In genomic region chr2:180499741-180500140, GRCm38 (mm10) we compare ENCODE assay signal across 8 mouse cellular contexts. TPM values are rescaled to one million over a fixed set of nuclear protein-coding genes. Genes with fewer than 3 reads are reported as not detected.
DNase-seq lines count a peak whose midpoint lies in the region; ATAC-seq and TF ChIP-seq lines count a peak whose summit lies in the region.

TSS of gene Ntsr1 (plus strand) at chr2:180499976.

- H3K4me2 ChIP-seq in hindbrain, embryonic 13.5 days = peak within 1 kb of the TSS; percentile 78
- 0 out of 2 replicates have a peak within 1 kb of the TSS, but pooled peaks have one; percentile 6 for H3K4me2 ChIP-seq in liver, postnatal 0 days (ENCODE audit: low read depth, low read length)

- H3K27ac ChIP-seq in embryonic facial prominence, embryonic 10.5 days (replicated peaks) = 0 out of 2 replicates have a peak within 1 kb of the TSS, but pooled peaks have one; percentile 30
- no peak within 1 kb of the TSS for H3K27ac ChIP-seq in hindbrain, embryonic 13.5 days
- no peak within 1 kb of the TSS for H3K27ac ChIP-seq in liver, postnatal 0 days (ENCODE audit: low read depth)
- H3K27ac ChIP-seq in thymus, adult 2 months (ENCODE audit: control insufficient read depth, insufficient read depth, low read length) = no peak within 1 kb of the TSS

- TF ChIP-seq CTCF in liver, postnatal 0 days (IDR thresholded peaks at IDR 0.05; ENCODE audit: low read depth) = no peak
- TF ChIP-seq CTCF in thymus, adult 2 months (IDR thresholded peaks at IDR 0.05; ENCODE audit: borderline replicate concordance, control insufficient read depth, extremely low read depth, insufficient read depth, low read length, poor library complexity) = no peak
- TF ChIP-seq CTCF in lung, adult 2 months (IDR thresholded peaks at IDR 0.05; ENCODE audit: insufficient read depth, low read length) = no peak

- no peak for TF ChIP-seq EP300 in liver, postnatal 0 days (IDR thresholded peaks at IDR 0.05; ENCODE audit: low read depth)

- H3K27me3 ChIP-seq in embryonic facial prominence, embryonic 10.5 days (replicated peaks; ENCODE audit: low read depth, poor library complexity, severe bottlenecking) = peaks cover 87% of the 10 kb centered on the region
- H3K27me3 ChIP-seq in hindbrain, embryonic 13.5 days = peaks cover 62% of the 10 kb centered on the region
- peaks cover 28% of the 10 kb centered on the region for H3K27me3 ChIP-seq in liver, postnatal 0 days (ENCODE audit: insufficient read depth, low read length)
- no peaks in the 10 kb centered on the region; the same call in 1 of the 2 replicates for H3K27me3 ChIP-seq in thymus, adult 2 months (ENCODE audit: control insufficient read depth, insufficient read depth, low read length)

- H3K4me1 ChIP-seq in embryonic facial prominence, embryonic 10.5 days = peaks cover 35% of the 10 kb centered on the region
- peaks cover 33% of the 10 kb centered on the region for H3K4me1 ChIP-seq in hindbrain, embryonic 13.5 days (replicated peaks)
- no peaks in the 10 kb centered on the region for H3K4me1 ChIP-seq in liver, postnatal 0 days (ENCODE audit: insufficient read depth)
- H3K4me1 ChIP-seq in thymus, adult 2 months (replicated peaks; ENCODE audit: control insufficient read depth, insufficient read depth, low read length) = no peaks in the 10 kb centered on the region
- H3K4me1 ChIP-seq in lung, adult 2 months (ENCODE audit: control insufficient read depth, insufficient read depth, low read length) = no peaks in the 10 kb centered on the region

- peak within 1 kb of the TSS; percentile 70 for H3K9ac ChIP-seq in hindbrain, embryonic 13.5 days
- H3K9ac ChIP-seq in liver, postnatal 0 days (replicated peaks) = no peak within 1 kb of the TSS

- peak; percentile 12 for DNase-seq in heart, postnatal 4 days
- no peak for DNase-seq in heart, adult 9 months (ENCODE audit: low spot score in 2 of 2)
- DNase-seq in embryonic facial prominence, embryonic 10.5 days (ENCODE audit: low spot score) = peak; percentile 46
- no peak for DNase-seq in liver, postnatal 0 days
- no peak for DNase-seq in urinary bladder, postnatal 25 days (ENCODE audit: low spot score)
- no peak for DNase-seq in thymus, adult 2 months
- DNase-seq in lung, adult 2 months = no peak

- ATAC-seq in hindbrain, embryonic 13.5 days (ENCODE audit: low FRiP score) = peak; percentile 58
- ATAC-seq in liver, postnatal 0 days = no peak

- no peaks in the 10 kb centered on the region for H3K36me3 ChIP-seq in embryonic facial prominence, embryonic 10.5 days (replicated peaks)
- no peaks in the 10 kb centered on the region for H3K36me3 ChIP-seq in hindbrain, embryonic 13.5 days
- H3K36me3 ChIP-seq in liver, postnatal 0 days (replicated peaks; ENCODE audit: insufficient read depth, low read length) = no peaks in the 10 kb centered on the region
- H3K36me3 ChIP-seq in thymus, adult 2 months (ENCODE audit: control insufficient read depth, insufficient read depth, low read length) = no peaks in the 10 kb centered on the region

- H3K9me3 ChIP-seq in embryonic facial prominence, embryonic 10.5 days = no peaks in the 10 kb centered on the region
- no peaks in the 10 kb centered on the region for H3K9me3 ChIP-seq in hindbrain, embryonic 13.5 days
- no peaks in the 10 kb centered on the region for H3K9me3 ChIP-seq in liver, postnatal 0 days (ENCODE audit: low read length)

- under 1% methylated on average over 30 of the region's 30 CpGs for WGBS in embryonic facial prominence, embryonic 10.5 days
- 1% methylated on average over 30 of the region's 30 CpGs for WGBS in hindbrain, embryonic 13.5 days
- WGBS in liver, postnatal 0 days (ENCODE audit: insufficient replicate concordance) = 2% methylated on average over 29 of the region's 30 CpGs
- WGBS in thymus, adult 2 months = 2% methylated on average over 30 of the region's 30 CpGs
- WGBS in lung, adult 2 months = under 1% methylated on average over 30 of the region's 30 CpGs

- peak within 1 kb of the TSS; percentile 51 for H3K4me3 ChIP-seq in embryonic facial prominence, embryonic 10.5 days
- peak within 1 kb of the TSS; percentile 42 for H3K4me3 ChIP-seq in hindbrain, embryonic 13.5 days
- H3K4me3 ChIP-seq in liver, postnatal 0 days (ENCODE audit: low read depth, low read length) = no peak within 1 kb of the TSS
- no peak within 1 kb of the TSS for H3K4me3 ChIP-seq in thymus, adult 2 months (ENCODE audit: control insufficient read depth, insufficient read depth, low read length)
- H3K4me3 ChIP-seq in lung, adult 2 months (replicated peaks; ENCODE audit: extremely low read depth, low read depth, low read length) = no peak within 1 kb of the TSS

- TF ChIP-seq POLR2A in thymus, adult 2 months (IDR thresholded peaks at IDR 0.05; ENCODE audit: control insufficient read depth, extremely low read depth, insufficient read depth, low read length, poor library complexity) = no peak
- no peak for TF ChIP-seq POLR2A in lung, adult 2 months (IDR thresholded peaks at IDR 0.05; ENCODE audit: borderline replicate concordance, extremely low read depth, low read depth, low read length)

RNA-seq across cellular contexts. Expression of gene Ntsr1, which starts in this region (rescaled TPM):
- under 1 TPM; 0.21 to 0.45 TPM for total RNA-seq in heart, postnatal 4 days (2021)
- 0.16 and 0.35 TPM in 2 replicates for polyA plus RNA-seq in embryonic facial prominence, embryonic 10.5 days (2016; fragmentation: Nextera tagmentation; extraction: Ambion mirVana)
- 0.82 and 1.2 TPM in 2 replicates for polyA plus RNA-seq in hindbrain, embryonic 13.5 days (2015; fragmentation: Nextera tagmentation; extraction: Ambion mirVana)
- not detected in 2 replicates for polyA plus RNA-seq in liver, postnatal 0 days (2015; fragmentation: Nextera tagmentation; extraction: Ambion mirVana)
- polyA plus RNA-seq in thymus, adult 2 months (2012; rRNA removed) = 0.19 and 0.40 TPM in 2 replicates
- polyA plus RNA-seq in lung, adult 2 months (2012; rRNA removed) = not detected in 2 replicates

Comparison
In these comparisons a context has a peak if more than half of its experiments do, and no peak if none do; other contexts are left out.
1. Peak in DNase-seq in heart, postnatal 4 days; RNA of the gene not detected or under 1 TPM.
2. Peak in DNase-seq, H3K4me3 ChIP-seq and H3K27ac ChIP-seq in embryonic facial prominence, embryonic 10.5 days; RNA of the gene not detected or under 1 TPM.